Mouse (Mus musculus) kidney, embryonic 16.5 days (tissue): ENCODE data around the gene Ubac1. TPM values are rescaled to one million over a fixed set of nuclear protein-coding genes. Genes with fewer than 3 reads are reported as not detected.

Source experiments
- polyA plus RNA-seq: library from polyadenylated mRNA; unstranded; fragments of >200 nt; fragmentation: Nextera tagmentation; extraction: Ambion mirVana; gene quantifications from 2 replicates; pipeline ENCODE4 v1.2.1, GENCODE M21; 2015

Ubac1 gene
- polyA plus RNA-seq, 1 experiment from 2014 or later: 88.5 TPM

Other genes with a start within 250 kb of the Ubac1 start
- not detected in 2 replicates for gene Lcn11, start 244.7 kb downstream of the Ubac1 start, polyA plus RNA-seq
- gene Gm13539, start 239.5 kb downstream of the Ubac1 start, polyA plus RNA-seq: not detected in 2 replicates
- not detected in 2 replicates for gene Glt6d1, start 205.9 kb downstream of the Ubac1 start, polyA plus RNA-seq
- gene Lcn9, start 198.6 kb downstream of the Ubac1 start, polyA plus RNA-seq: not detected in 2 replicates
- gene Sohlh1, start 174.5 kb downstream of the Ubac1 start, polyA plus RNA-seq: 0.24 TPM in 1 of 2 replicates, not detected in the other
- 0.74 and 0.91 TPM in 2 replicates for gene Kcnt1, start 158.0 kb downstream of the Ubac1 start, polyA plus RNA-seq
- gene Camsap1, start 38.5 kb downstream of the Ubac1 start, polyA plus RNA-seq: 9.2 and 10.2 TPM in 2 replicates
- gene Nacc2, start 101.5 kb upstream of the Ubac1 start, polyA plus RNA-seq: 12.7 and 13.3 TPM in 2 replicates
- gene Lhx3, start 186.5 kb upstream of the Ubac1 start, polyA plus RNA-seq: 0.09 TPM in 1 of 2 replicates, not detected in the other
- gene Qsox2, start 215.8 kb upstream of the Ubac1 start, polyA plus RNA-seq: 18.4 and 20.7 TPM in 2 replicates